Mouse (Mus musculus) G1E-ER4 (cell line): ENCODE measurements at regions not wholly inside any gene's neighbourhood (a gene's known extent, or its start where the extent isn't known, plus 50 kb on each side); places are given as distances from the start of the nearest gene placed in this dataset.

ENCODE experiments used
- GATA1 ChIP-seq: IDR thresholded peaks from one replicate; pipeline ENCODE4 v1.8.0; 2012; ENCODE audit warnings: low read length, inconsistent platforms

- TF ChIP-seq GATA1: no peak
Measured at GRCm38 (mm10) chr19:32881443-32881842, 124.1 kb downstream of the Pten start.

- no peak for TF ChIP-seq GATA1
Measured at GRCm38 (mm10) chr19:32884279-32884678, 127.0 kb downstream of the Pten start.

GRCm38 (mm10) chr19:32885481-32886131 lies 128.3 kb downstream of the Pten start:
- TF ChIP-seq GATA1: no peak

- TF ChIP-seq GATA1: no peak
Measured at GRCm38 (mm10) chr19:32887190-32887589, 129.9 kb downstream of the Pten start.

GRCm38 (mm10) chr19:32888616-32889305 lies 131.5 kb downstream of the Pten start:
- TF ChIP-seq GATA1: no peak

GRCm38 (mm10) chr19:32890801-32891200 lies 133.5 kb downstream of the Pten start:
- no peak for TF ChIP-seq GATA1

GRCm38 (mm10) chr19:32892469-32892868 lies 135.2 kb downstream of the Pten start:
- no peak for TF ChIP-seq GATA1

DNA sequence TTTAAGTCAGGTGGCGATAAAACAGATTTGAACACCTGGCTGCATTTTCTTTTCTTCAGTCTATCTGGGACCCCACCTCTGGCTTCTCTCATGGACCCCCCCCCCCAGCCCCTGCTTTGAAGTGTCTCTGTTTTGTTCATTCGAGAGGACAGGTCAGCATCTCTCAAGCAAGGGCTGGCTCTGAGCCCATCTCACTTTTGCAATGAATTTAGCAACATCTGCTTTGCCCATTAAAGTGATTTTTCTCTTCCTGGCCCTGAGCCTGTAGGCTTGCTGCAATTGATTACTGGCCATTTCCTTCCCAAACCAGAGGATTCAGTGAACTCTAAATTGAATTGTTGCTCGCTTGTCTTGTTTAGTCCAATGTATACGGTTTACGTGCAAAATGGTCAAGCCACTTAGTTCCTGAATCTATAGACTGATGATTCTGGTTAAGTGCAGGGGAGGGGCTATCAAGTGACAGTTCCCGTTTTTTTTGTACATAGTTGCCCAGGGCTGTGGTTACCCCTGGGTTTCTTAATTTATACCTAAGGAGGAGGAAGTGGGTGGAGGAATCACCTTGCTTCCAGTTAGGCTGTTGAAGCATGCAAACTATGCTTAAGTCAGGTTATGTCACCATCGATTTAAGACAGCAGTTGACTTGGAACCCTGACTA lies 146.3 kb downstream of the Pten start:
- TF ChIP-seq GATA1: no peak

GRCm38 (mm10) chr19:32904517-32904916 lies 147.2 kb downstream of the Pten start:
- TF ChIP-seq GATA1: peak; percentile 38

DNA sequence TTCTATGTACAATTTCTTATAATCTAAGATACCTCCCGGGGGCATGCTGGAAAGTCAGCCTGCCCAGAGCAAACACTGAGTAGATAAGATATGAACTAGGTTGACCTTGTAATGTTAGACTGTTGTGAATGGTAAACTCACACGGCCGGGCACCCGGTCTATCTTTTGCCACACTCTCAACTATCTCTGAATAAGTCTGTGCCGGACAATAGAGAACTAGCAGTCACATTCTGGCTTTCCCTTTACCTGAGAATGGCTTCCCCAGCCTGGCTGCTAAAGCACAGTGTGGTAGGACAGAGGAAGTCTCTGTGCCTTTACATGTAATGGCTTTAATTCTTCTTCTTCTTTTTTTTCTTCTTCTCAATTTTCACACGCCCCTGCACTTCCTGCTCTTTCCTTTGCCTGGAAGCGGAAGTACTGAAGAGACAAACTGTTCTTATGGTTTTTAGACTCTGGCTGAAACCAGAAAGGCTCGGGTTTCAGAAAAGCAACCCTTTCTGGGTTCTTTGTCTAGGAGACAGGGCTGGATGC lies 148.7 kb downstream of the Pten start:
- TF ChIP-seq GATA1: no peak

DNA sequence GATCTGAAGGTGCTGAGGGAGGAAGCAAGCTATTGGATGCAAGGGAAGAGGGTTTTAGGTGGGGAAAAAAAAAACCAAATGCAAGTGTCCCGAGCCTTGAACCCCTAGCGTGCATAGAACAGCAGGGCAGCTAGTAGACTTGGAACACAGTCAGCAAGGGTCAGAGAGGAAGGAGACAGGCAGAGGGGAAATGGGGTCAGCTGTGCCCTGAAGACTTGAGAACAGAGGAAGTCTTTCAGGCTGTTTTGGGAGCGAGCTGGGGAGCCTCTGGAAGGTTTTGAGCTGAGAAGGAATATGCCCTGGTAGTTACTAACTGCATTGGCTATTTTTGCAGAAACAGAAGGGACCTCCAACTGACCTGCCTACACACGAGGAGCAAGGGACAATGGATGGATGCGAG lies 149.5 kb downstream of the Pten start:
- TF ChIP-seq GATA1: no peak

DNA sequence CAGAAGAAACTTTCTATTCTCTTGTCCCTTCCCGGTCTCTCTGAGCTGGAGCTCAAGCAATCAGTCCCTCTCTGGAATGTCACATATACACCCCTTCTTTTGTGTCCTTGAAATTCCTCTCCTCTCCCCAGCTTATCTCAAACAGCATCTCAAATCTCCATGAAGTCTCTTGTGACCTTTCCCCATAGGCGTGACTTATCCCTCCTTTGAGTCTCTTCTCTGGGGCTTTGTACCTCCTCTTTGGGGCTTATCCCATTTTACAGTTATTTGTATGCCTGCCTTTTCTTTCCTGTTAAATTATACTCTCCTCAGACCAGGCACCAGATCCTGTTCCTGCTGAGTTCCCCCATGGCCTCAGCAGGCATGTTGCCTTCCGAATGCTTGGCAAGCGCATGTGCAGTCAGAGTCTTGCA lies 152.8 kb downstream of the Pten start:
- no peak for TF ChIP-seq GATA1

GRCm38 (mm10) chr19:32912323-32912722 lies 155.0 kb downstream of the Pten start:
- no peak for TF ChIP-seq GATA1

- TF ChIP-seq GATA1: no peak
Measured at GRCm38 (mm10) chr19:32916507-32917280, 159.4 kb downstream of the Pten start.

GRCm38 (mm10) chr19:32921021-32921420 lies 163.7 kb downstream of the Pten start:
- no peak for TF ChIP-seq GATA1

DNA sequence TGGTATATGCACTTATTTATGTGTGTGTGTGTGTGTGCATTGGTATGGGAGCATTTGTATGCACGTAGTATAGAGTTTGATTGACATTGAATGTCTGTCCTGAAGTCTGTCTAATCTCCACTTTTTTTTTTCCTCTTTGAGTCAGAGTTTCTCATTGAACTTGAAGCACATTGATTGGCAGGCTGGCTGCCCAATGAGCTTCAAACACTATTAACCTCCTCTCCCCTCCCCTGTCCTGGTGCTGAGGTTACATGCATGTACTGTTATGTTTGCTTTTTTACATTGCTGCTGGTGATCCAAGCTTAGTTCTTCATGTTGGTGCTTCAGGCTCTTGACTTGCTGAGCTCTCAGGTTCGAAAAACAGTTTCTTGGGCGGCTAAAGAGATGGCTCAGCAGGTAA lies 166.6 kb downstream of the Pten start:
- no peak for TF ChIP-seq GATA1
